Mouse (Mus musculus): ENCODE measurements around the gene Ctps2. TPM values are rescaled to one million over a fixed set of nuclear protein-coding genes. Genes with fewer than 3 reads are reported as not detected.

The Ctps2 gene
- polyA plus RNA-seq, 1 experiment, result 30.5 TPM

DNA sequence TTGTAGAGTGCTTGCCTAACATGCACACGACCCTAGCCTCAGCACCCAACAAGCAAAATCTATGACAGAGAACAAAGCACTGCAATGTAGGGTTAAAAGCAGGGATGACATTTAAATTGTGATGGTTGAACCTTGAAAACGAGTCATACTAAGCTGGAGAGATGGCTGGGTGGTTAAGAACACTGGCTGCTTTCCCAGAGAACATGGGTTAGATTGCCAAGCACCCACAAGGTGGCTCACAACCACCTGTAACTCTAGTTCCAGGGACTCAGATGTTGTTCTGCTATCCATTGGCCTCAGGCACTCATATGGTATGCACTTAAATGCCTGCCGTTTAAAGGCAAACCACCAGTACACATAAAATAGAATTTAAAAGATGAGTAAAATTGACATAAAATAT lies 91.1 kb downstream of the Ctps2 start:
- no peak overlapping the region for H3K4me3 ChIP-seq (replicated peaks; ENCODE audit: control insufficient read depth, low read depth, low read length)
- no peak overlapping the region for H3K27ac ChIP-seq (ENCODE audit: control insufficient read depth, insufficient read depth, low read depth, low read length, poor library complexity)
- no peaks in the 10 kb centered on the region for H3K4me1 ChIP-seq (ENCODE audit: control insufficient read depth, insufficient read depth, low read length)
- TF ChIP-seq CTCF (IDR thresholded peaks at IDR 0.05; ENCODE audit: control insufficient read depth, insufficient read depth, low read length) (no peak), POLR2A (IDR thresholded peaks at IDR 0.05; ENCODE audit: borderline replicate concordance, control insufficient read depth, low read depth, low read length) (no peak)
- 83% methylated on average over 3 of the region's 3 CpGs for WGBS

DNA sequence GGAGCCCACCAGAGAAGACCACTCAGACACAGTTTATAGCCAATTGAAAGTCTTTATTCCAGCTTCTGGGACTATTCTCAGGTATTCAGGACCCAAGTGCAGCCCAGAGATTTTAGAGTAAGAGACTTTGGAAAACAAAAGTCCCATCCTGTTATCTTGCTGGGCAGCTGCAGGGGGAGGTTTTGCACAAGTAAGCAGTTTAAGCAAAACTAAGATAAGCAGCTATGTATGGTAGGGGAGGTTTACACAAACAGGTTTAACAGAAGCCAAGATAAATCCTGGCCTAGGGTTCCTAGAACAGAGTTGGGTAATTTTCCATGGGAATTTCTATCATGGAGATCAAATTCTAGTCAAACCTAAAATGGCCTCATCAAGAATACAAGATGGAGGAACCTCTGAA lies 126.8 kb downstream of the Ctps2 start:
- Histone ChIP-seq H3K4me3 (replicated peaks; ENCODE audit: control insufficient read depth, low read depth, low read length) (no peak overlapping the region), H3K27ac (ENCODE audit: control insufficient read depth, insufficient read depth, low read depth, low read length, poor library complexity) (no peak overlapping the region), H3K4me1 (ENCODE audit: control insufficient read depth, insufficient read depth, low read length) (no peaks in the 10 kb centered on the region)
- TF ChIP-seq CTCF (IDR thresholded peaks at IDR 0.05; ENCODE audit: control insufficient read depth, insufficient read depth, low read length), result no peak
- TF ChIP-seq POLR2A (IDR thresholded peaks at IDR 0.05; ENCODE audit: borderline replicate concordance, control insufficient read depth, low read depth, low read length), result no peak

DNA sequence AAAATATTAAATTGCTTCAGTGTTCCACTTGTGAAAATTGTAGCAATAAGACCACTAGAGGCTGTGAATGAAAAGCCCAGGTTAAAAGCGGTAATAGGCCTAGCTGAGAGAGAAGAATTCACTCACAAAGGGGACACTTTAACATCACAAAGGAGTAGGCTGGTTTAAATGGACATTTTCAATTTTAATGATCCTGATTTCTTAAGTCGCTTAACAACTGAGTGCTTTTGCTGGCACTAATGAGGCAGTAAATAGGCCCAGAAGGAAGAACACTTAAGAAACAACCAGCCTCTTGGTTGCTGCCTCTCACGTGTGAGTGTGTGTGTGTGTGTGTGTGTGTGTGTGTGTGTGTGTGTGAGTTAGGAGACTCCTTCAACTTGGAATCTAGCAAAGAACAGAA lies 137.7 kb downstream of the Ctps2 start:
- H3K27ac ChIP-seq (ENCODE audit: control insufficient read depth, insufficient read depth, low read depth, low read length, poor library complexity), result no peak overlapping the region
- H3K4me1 ChIP-seq (ENCODE audit: control insufficient read depth, insufficient read depth, low read length), result no peaks in the 10 kb centered on the region
- no peak for TF ChIP-seq CTCF (IDR thresholded peaks at IDR 0.05; ENCODE audit: control insufficient read depth, insufficient read depth, low read length)
- TF ChIP-seq POLR2A (IDR thresholded peaks at IDR 0.05; ENCODE audit: borderline replicate concordance, control insufficient read depth, low read depth, low read length), result no peak
- WGBS, result 68% methylated on average over 3 of the region's 3 CpGs
- H3K4me3 ChIP-seq (replicated peaks; ENCODE audit: control insufficient read depth, low read depth, low read length), result no peak overlapping the region

DNA sequence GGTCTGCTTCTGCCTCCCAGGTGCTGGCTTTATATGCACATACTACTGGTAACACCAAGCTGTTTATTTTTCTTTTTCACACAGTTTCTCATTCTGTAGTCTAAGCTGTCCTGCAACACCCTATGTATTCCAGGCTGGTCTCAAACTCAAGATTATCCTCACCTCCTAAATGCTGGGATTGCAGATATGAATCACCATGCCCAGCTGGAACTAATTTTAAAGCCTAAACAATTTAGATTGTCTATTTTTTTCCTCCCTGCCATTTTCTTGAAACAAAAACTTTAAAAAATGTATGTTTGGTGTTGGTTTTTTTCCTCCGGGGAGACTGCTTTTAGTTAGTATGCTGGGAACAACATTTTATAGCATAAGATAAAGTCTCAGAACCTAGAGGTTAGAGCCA lies 141.7 kb downstream of the Ctps2 start:
- TF ChIP-seq CTCF (IDR thresholded peaks at IDR 0.05; ENCODE audit: control insufficient read depth, insufficient read depth, low read length) (no peak), POLR2A (IDR thresholded peaks at IDR 0.05; ENCODE audit: borderline replicate concordance, control insufficient read depth, low read depth, low read length) (no peak)
- no peak overlapping the region for H3K4me3 ChIP-seq (replicated peaks; ENCODE audit: control insufficient read depth, low read depth, low read length)
- 69% methylated on average over 1 of the region's 1 CpGs for WGBS
- no peaks in the 10 kb centered on the region for H3K4me1 ChIP-seq (ENCODE audit: control insufficient read depth, insufficient read depth, low read length)
- H3K27ac ChIP-seq (ENCODE audit: control insufficient read depth, insufficient read depth, low read depth, low read length, poor library complexity), result no peak overlapping the region

GRCm38 (mm10) chrX:163063936-163064335 lies 162.9 kb downstream of the Ctps2 start:
- Histone ChIP-seq H3K27ac (ENCODE audit: control insufficient read depth, insufficient read depth, low read depth, low read length, poor library complexity) (no peak overlapping the region), H3K4me3 (replicated peaks; ENCODE audit: control insufficient read depth, low read depth, low read length) (no peak overlapping the region), H3K4me1 (ENCODE audit: control insufficient read depth, insufficient read depth, low read length) (no peaks in the 10 kb centered on the region)
- no peak for TF ChIP-seq CTCF (IDR thresholded peaks at IDR 0.05; ENCODE audit: control insufficient read depth, insufficient read depth, low read length)
- no peak for TF ChIP-seq POLR2A (IDR thresholded peaks at IDR 0.05; ENCODE audit: borderline replicate concordance, control insufficient read depth, low read depth, low read length)
- 68% methylated on average over 1 of the region's 1 CpGs for WGBS

Other genes starting within 250 kb of the Ctps2 start
- gene Rbbp7, start 140.8 kb upstream of the Ctps2 start, polyA plus RNA-seq (2011; ENCODE audit: insufficient read depth, insufficient read length, low replicate concordance, missing spikeins), result 47.7 and 69.5 TPM in 2 replicates
- gene Txlng, start 71.8 kb upstream of the Ctps2 start, polyA plus RNA-seq (2011; ENCODE audit: insufficient read depth, insufficient read length, low replicate concordance, missing spikeins), result 6.0 and 9.8 TPM in 2 replicates
- 8.4 and 15.9 TPM in 2 replicates for gene Syap1, start 12.8 kb upstream of the Ctps2 start, polyA plus RNA-seq (2011; ENCODE audit: insufficient read depth, insufficient read length, low replicate concordance, missing spikeins)
- 9.9 TPM in 1 of 2 replicates, not detected in the other for gene S100g, start 63.4 kb downstream of the Ctps2 start, polyA plus RNA-seq (2011; ENCODE audit: insufficient read depth, insufficient read length, low replicate concordance, missing spikeins)